Mouse (Mus musculus): ENCODE data around the gene Sec61g.

GRCm38 (mm10) chr11:16508052-16508654 is at the start of gene Sec61g:
- no peak for TF ChIP-seq GATA1 (IDR thresholded peaks at IDR 0.05; ENCODE audit: borderline replicate concordance, low read length)
- peak; percentile 68 for TF ChIP-seq FLI1 (IDR thresholded peaks at IDR 0.05; ENCODE audit: low read length)

Data from megakaryocyte, embryonic 14.5 days (primary cell).